Comparison of ENCODE assay signal across 8 mouse cellular contexts in genomic region chr6:124828101-124828592, GRCm38 (mm10). TPM values are rescaled to one million over a fixed set of nuclear protein-coding genes. Genes with fewer than 3 reads are reported as not detected.
DNase-seq lines count a peak whose midpoint lies in the region; ATAC-seq and TF ChIP-seq lines count a peak whose summit lies in the region.

No protein-coding gene starts in this region.

- H3K4me3 ChIP-seq in hindbrain, embryonic 11.5 days (ENCODE audit: low read depth, low read length): peak overlapping the region; percentile 68
- H3K4me3 ChIP-seq in limb, embryonic 14.5 days (replicated peaks; ENCODE audit: low read length): peak overlapping the region; percentile 54
- H3K4me3 ChIP-seq in midbrain, postnatal 0 days (ENCODE audit: low read depth, low read length): peak overlapping the region; percentile 61

- TF ChIP-seq CTCF in midbrain, postnatal 0 days (IDR thresholded peaks at IDR 0.05): no peak

- H3K9me3 ChIP-seq in hindbrain, embryonic 11.5 days (ENCODE audit: control insufficient read depth, low read length): no peaks in the 10 kb centered on the region
- H3K9me3 ChIP-seq in limb, embryonic 14.5 days (ENCODE audit: control insufficient read depth, low read length): no peaks in the 10 kb centered on the region
- no peaks in the 10 kb centered on the region for H3K9me3 ChIP-seq in midbrain, postnatal 0 days (ENCODE audit: low read length)

- peaks cover 8% of the 10 kb centered on the region for H3K4me1 ChIP-seq in hindbrain, embryonic 11.5 days (replicated peaks; ENCODE audit: control insufficient read depth, insufficient read depth, low read length)
- peaks cover 9% of the 10 kb centered on the region; the same call in 1 of the 2 replicates for H3K4me1 ChIP-seq in limb, embryonic 14.5 days (ENCODE audit: control insufficient read depth, insufficient read depth, low read length)
- peaks cover 4% of the 10 kb centered on the region for H3K4me1 ChIP-seq in midbrain, postnatal 0 days (ENCODE audit: insufficient read depth, low read length)

- H3K4me2 ChIP-seq in hindbrain, embryonic 11.5 days (replicated peaks; ENCODE audit: low read depth, low read length): peak overlapping the region; percentile 77
- H3K4me2 ChIP-seq in limb, embryonic 14.5 days (replicated peaks; ENCODE audit: low read depth, low read length, severe bottlenecking): peak overlapping the region; percentile 81
- H3K4me2 ChIP-seq in midbrain, postnatal 0 days (ENCODE audit: low read depth, low read length, poor library complexity, severe bottlenecking): peak overlapping the region; percentile 89

- DNase-seq in gastrocnemius, postnatal 25 days: peak; percentile 42
- no peak for DNase-seq in gastrocnemius, postnatal 10 days
- DNase-seq in NIH3T3 (ENCODE audit: low read depth): peak; percentile 91
- peak; percentile 48 for DNase-seq in embryo, embryonic 10 days (ENCODE audit: low spot score)
- no peak for DNase-seq in hindbrain, embryonic 11.5 days (ENCODE audit: low spot score)
- peak; percentile 48 for DNase-seq in limb, embryonic 14.5 days (ENCODE audit: low spot score)
- peak; percentile 65 for DNase-seq in midbrain, postnatal 0 days (ENCODE audit: low spot score)
- DNase-seq in urinary bladder, postnatal 36 days (ENCODE audit: low spot score in 2 of 2): peak; percentile 46 to 71

- H3K27me3 ChIP-seq in hindbrain, embryonic 11.5 days (ENCODE audit: control insufficient read depth, insufficient read depth, low read length): no peaks in the 10 kb centered on the region
- no peaks in the 10 kb centered on the region for H3K27me3 ChIP-seq in limb, embryonic 14.5 days (ENCODE audit: control insufficient read depth, insufficient read depth, low read length)
- no peaks in the 10 kb centered on the region for H3K27me3 ChIP-seq in midbrain, postnatal 0 days (ENCODE audit: insufficient read depth, low read length)

- 0 out of 2 replicates have a peak overlapping the region, but pooled peaks have one; percentile 1 for H3K27ac ChIP-seq in hindbrain, embryonic 11.5 days (ENCODE audit: low read depth, low read length)
- peak overlapping the region; percentile 44; the same call in 1 of the 2 replicates for H3K27ac ChIP-seq in limb, embryonic 14.5 days (replicated peaks; ENCODE audit: low read depth, low read length)
- H3K27ac ChIP-seq in midbrain, postnatal 0 days (ENCODE audit: low read depth, low read length): peak overlapping the region; percentile 52

- TF ChIP-seq POLR2A in limb, embryonic 14.5 days (IDR thresholded peaks at IDR 0.05; ENCODE audit: borderline replicate concordance, extremely low read depth, insufficient read depth, insufficient read length): no peak

- 25% methylated on average over 10 of the region's 10 CpGs for WGBS in hindbrain, embryonic 11.5 days
- 25% methylated on average over 10 of the region's 10 CpGs for WGBS in limb, embryonic 14.5 days
- WGBS in midbrain, postnatal 0 days: 21% methylated on average over 10 of the region's 10 CpGs

- ATAC-seq in hindbrain, embryonic 11.5 days (ENCODE audit: low FRiP score): no peak
- no peak for ATAC-seq in limb, embryonic 14.5 days (ENCODE audit: low FRiP score, low read depth)
- no peak for ATAC-seq in midbrain, postnatal 0 days (ENCODE audit: low FRiP score)

- H3K9ac ChIP-seq in hindbrain, embryonic 11.5 days (ENCODE audit: low read depth, low read length): peak overlapping the region; percentile 64
- H3K9ac ChIP-seq in limb, embryonic 14.5 days (ENCODE audit: low read depth, low read length, severe bottlenecking): peak overlapping the region; percentile 58
- peak overlapping the region; percentile 64 for H3K9ac ChIP-seq in midbrain, postnatal 0 days (replicated peaks; ENCODE audit: low read length, poor library complexity, severe bottlenecking)

- peaks cover 17% of the 10 kb centered on the region for H3K36me3 ChIP-seq in hindbrain, embryonic 11.5 days (ENCODE audit: control insufficient read depth, insufficient read depth, low read length)
- H3K36me3 ChIP-seq in limb, embryonic 14.5 days (ENCODE audit: control insufficient read depth, insufficient read depth, low read length): peaks cover 51% of the 10 kb centered on the region
- H3K36me3 ChIP-seq in midbrain, postnatal 0 days (ENCODE audit: insufficient read depth, low read length): peaks cover 29% of the 10 kb centered on the region

RNA-seq across cellular contexts. Expression of gene Usp5, which starts 1.1 kb away (rescaled TPM):
- 10 to 100 TPM; 42.1 to 44.0 TPM for total RNA-seq in gastrocnemius, postnatal 25 days (2021)
- 10 to 100 TPM; 66.2 to 66.4 TPM for total RNA-seq in gastrocnemius, postnatal 10 days (2021)
- 127 and 134 TPM in 2 replicates for polyA plus RNA-seq in hindbrain, embryonic 11.5 days (2014; fragmentation: Nextera tagmentation; extraction: Ambion mirVana)
- polyA plus RNA-seq in limb, embryonic 14.5 days (2012; rRNA removed): 105 and 119 TPM in 2 replicates
- polyA plus RNA-seq in limb, embryonic 14.5 days (2014; fragmentation: Nextera tagmentation; extraction: Ambion mirVana): 115 and 120 TPM in 2 replicates
- total RNA-seq in midbrain, postnatal 0 days (2014; rRNA removed): 218 and 219 TPM in 2 replicates
- polyA plus RNA-seq in midbrain, postnatal 0 days (2015; fragmentation: Nextera tagmentation; extraction: Ambion mirVana): 201 and 214 TPM in 2 replicates

RNA-seq across cellular contexts. Expression of gene Cdca3, which starts 1.2 kb away (rescaled TPM):
- total RNA-seq in gastrocnemius, postnatal 25 days (2021): 1 to 10 TPM; 1.2 TPM
- total RNA-seq in gastrocnemius, postnatal 10 days (2021): 10 to 100 TPM; 13.5 to 14.3 TPM
- polyA plus RNA-seq in hindbrain, embryonic 11.5 days (2014; fragmentation: Nextera tagmentation; extraction: Ambion mirVana): 185 and 193 TPM in 2 replicates
- 141 and 164 TPM in 2 replicates for polyA plus RNA-seq in limb, embryonic 14.5 days (2012; rRNA removed)
- polyA plus RNA-seq in limb, embryonic 14.5 days (2014; fragmentation: Nextera tagmentation; extraction: Ambion mirVana): 128 and 146 TPM in 2 replicates
- total RNA-seq in midbrain, postnatal 0 days (2014; rRNA removed): 9.4 and 16.7 TPM in 2 replicates
- 15.0 and 16.0 TPM in 2 replicates for polyA plus RNA-seq in midbrain, postnatal 0 days (2015; fragmentation: Nextera tagmentation; extraction: Ambion mirVana)

RNA-seq across cellular contexts. Expression of gene Gnb3, which starts 11.9 kb away (rescaled TPM):
- 1 to 10 TPM; 1.6 to 1.7 TPM for total RNA-seq in gastrocnemius, postnatal 25 days (2021)
- 1 to 10 TPM; 8.4 to 9.4 TPM for total RNA-seq in gastrocnemius, postnatal 10 days (2021)
- 0.22 and 0.64 TPM in 2 replicates for polyA plus RNA-seq in hindbrain, embryonic 11.5 days (2014; fragmentation: Nextera tagmentation; extraction: Ambion mirVana)
- polyA plus RNA-seq in limb, embryonic 14.5 days (2012; rRNA removed): 1.9 and 2.3 TPM in 2 replicates
- 1.6 and 1.8 TPM in 2 replicates for polyA plus RNA-seq in limb, embryonic 14.5 days (2014; fragmentation: Nextera tagmentation; extraction: Ambion mirVana)
- 0.52 and 0.66 TPM in 2 replicates for total RNA-seq in midbrain, postnatal 0 days (2014; rRNA removed)
- polyA plus RNA-seq in midbrain, postnatal 0 days (2015; fragmentation: Nextera tagmentation; extraction: Ambion mirVana): 0.23 and 1.1 TPM in 2 replicates

RNA-seq across cellular contexts. Expression of gene Tpi1, which starts 14.1 kb away (rescaled TPM):
- 1,000 to 10,000 TPM; 2,445 to 2,599 TPM for total RNA-seq in gastrocnemius, postnatal 25 days (2021)
- 1,000 to 10,000 TPM; 2,520 to 2,805 TPM for total RNA-seq in gastrocnemius, postnatal 10 days (2021)
- polyA plus RNA-seq in hindbrain, embryonic 11.5 days (2014; fragmentation: Nextera tagmentation; extraction: Ambion mirVana): 618 and 653 TPM in 2 replicates
- polyA plus RNA-seq in limb, embryonic 14.5 days (2012; rRNA removed): 636 and 744 TPM in 2 replicates
- 808 and 825 TPM in 2 replicates for polyA plus RNA-seq in limb, embryonic 14.5 days (2014; fragmentation: Nextera tagmentation; extraction: Ambion mirVana)
- total RNA-seq in midbrain, postnatal 0 days (2014; rRNA removed): 392 and 419 TPM in 2 replicates
- polyA plus RNA-seq in midbrain, postnatal 0 days (2015; fragmentation: Nextera tagmentation; extraction: Ambion mirVana): 415 and 480 TPM in 2 replicates

RNA-seq across cellular contexts. Expression of gene Spsb2, which starts 19.7 kb away (rescaled TPM):
- 1 to 10 TPM; 2.7 to 3.2 TPM for total RNA-seq in gastrocnemius, postnatal 25 days (2021)
- total RNA-seq in gastrocnemius, postnatal 10 days (2021): 1 to 10 TPM; 3.5 to 6.5 TPM
- 4.8 and 6.7 TPM in 2 replicates for polyA plus RNA-seq in hindbrain, embryonic 11.5 days (2014; fragmentation: Nextera tagmentation; extraction: Ambion mirVana)
- polyA plus RNA-seq in limb, embryonic 14.5 days (2012; rRNA removed): 9.8 and 11.1 TPM in 2 replicates
- polyA plus RNA-seq in limb, embryonic 14.5 days (2014; fragmentation: Nextera tagmentation; extraction: Ambion mirVana): 8.9 and 10.8 TPM in 2 replicates
- 5.9 and 9.3 TPM in 2 replicates for total RNA-seq in midbrain, postnatal 0 days (2014; rRNA removed)
- 10.2 and 10.9 TPM in 2 replicates for polyA plus RNA-seq in midbrain, postnatal 0 days (2015; fragmentation: Nextera tagmentation; extraction: Ambion mirVana)

Comparison
In these comparisons a context has a peak if more than half of its experiments do, and no peak if none do; other contexts are left out.
1. DNase-seq: peak in gastrocnemius, postnatal 25 days (single experiment), NIH3T3 (single experiment), embryo, embryonic 10 days (single experiment), limb, embryonic 14.5 days (single experiment), midbrain, postnatal 0 days (single experiment) and urinary bladder, postnatal 36 days (2 of 2); none in gastrocnemius, postnatal 10 days (single experiment) and hindbrain, embryonic 11.5 days (single experiment).
2. H3K27ac ChIP-seq: peak in every context shown above with its lines; median percentile 52 in midbrain, postnatal 0 days; 44 in limb, embryonic 14.5 days; 1 in hindbrain, embryonic 11.5 days.
3. Peak in every context shown above with its lines, with median percentiles within 50 percentile points of each other: H3K4me2 ChIP-seq, H3K4me3 ChIP-seq and H3K9ac ChIP-seq.